Comparison of ENCODE assay signal across 9 mouse cellular contexts in the genomic region with DNA sequence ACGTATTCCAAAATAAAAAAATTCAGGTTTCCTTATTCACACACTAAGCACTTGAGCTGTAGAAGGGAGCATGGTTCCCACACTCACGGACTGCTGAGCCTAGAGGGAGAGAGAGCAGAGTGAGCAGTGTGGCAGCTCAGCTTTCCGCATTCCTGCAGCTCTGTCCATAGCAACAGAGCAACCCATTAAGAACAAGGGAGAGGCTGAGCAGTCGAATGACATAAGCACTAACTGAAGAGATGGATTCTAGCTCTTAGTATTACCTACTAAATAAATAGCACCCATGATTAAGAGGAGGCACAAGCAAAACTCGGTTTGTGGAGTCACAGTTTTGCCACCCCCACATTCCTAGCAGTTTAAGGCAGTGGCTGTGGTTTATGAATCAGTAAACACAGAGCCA. TPM values are rescaled to one million over a fixed set of nuclear protein-coding genes. Genes with fewer than 3 reads are reported as not detected.
DNase-seq lines count a peak whose midpoint lies in the region; ATAC-seq and TF ChIP-seq lines count a peak whose summit lies in the region.
"Had no signal": no experiment of that assay in that cellular context is flagged by ENCODE, and none has a peak within 500 bp of the region (broad histone marks: within the 10 kb centered on the region; RNA-seq: fewer than 3 reads in every experiment).

No protein-coding gene starts in this region.

- peaks cover 19% of the 10 kb centered on the region for H3K4me1 ChIP-seq in forebrain, embryonic 10.5 days
- H3K4me1 ChIP-seq in forebrain, embryonic 15.5 days: no peaks in the 10 kb centered on the region
- peaks cover 24% of the 10 kb centered on the region for H3K4me1 ChIP-seq in midbrain, embryonic 10.5 days
- no peaks in the 10 kb centered on the region for H3K4me1 ChIP-seq in intestine, embryonic 16.5 days (ENCODE audit: control insufficient read depth, insufficient read depth, low read length)
- no peaks in the 10 kb centered on the region for H3K4me1 ChIP-seq in liver, postnatal 0 days (ENCODE audit: insufficient read depth)

- H3K27me3 ChIP-seq in forebrain, embryonic 10.5 days (ENCODE audit: poor library complexity, severe bottlenecking): no peaks in the 10 kb centered on the region
- H3K27me3 ChIP-seq in forebrain, embryonic 15.5 days: no peaks in the 10 kb centered on the region
- no peaks in the 10 kb centered on the region for H3K27me3 ChIP-seq in midbrain, embryonic 10.5 days (ENCODE audit: low read depth, poor library complexity, severe bottlenecking)
- no peaks in the 10 kb centered on the region for H3K27me3 ChIP-seq in intestine, embryonic 16.5 days (replicated peaks; ENCODE audit: control insufficient read depth, insufficient read depth, low read length)
- no peaks in the 10 kb centered on the region for H3K27me3 ChIP-seq in liver, postnatal 0 days (ENCODE audit: insufficient read depth, low read length)

- no peak for TF ChIP-seq CTCF in liver, postnatal 0 days (IDR thresholded peaks at IDR 0.05; ENCODE audit: low read depth)

- H3K4me2 ChIP-seq in forebrain, embryonic 15.5 days (replicated peaks): no peak overlapping the region
- H3K4me2 ChIP-seq in intestine, embryonic 16.5 days (ENCODE audit: low read depth, low read length): no peak overlapping the region
- H3K4me2 ChIP-seq in liver, postnatal 0 days (ENCODE audit: low read depth, low read length): no peak overlapping the region

- no peaks in the 10 kb centered on the region for H3K9me3 ChIP-seq in forebrain, embryonic 10.5 days
- no peaks in the 10 kb centered on the region for H3K9me3 ChIP-seq in forebrain, embryonic 15.5 days
- H3K9me3 ChIP-seq in midbrain, embryonic 10.5 days (replicated peaks): no peaks in the 10 kb centered on the region
- no peaks in the 10 kb centered on the region for H3K9me3 ChIP-seq in intestine, embryonic 16.5 days (ENCODE audit: control insufficient read depth, low read length)
- H3K9me3 ChIP-seq in liver, postnatal 0 days (ENCODE audit: low read length): no peaks in the 10 kb centered on the region

- H3K4me3 ChIP-seq in forebrain, embryonic 10.5 days: no peak overlapping the region
- H3K4me3 ChIP-seq in forebrain, embryonic 15.5 days: no peak overlapping the region
- peak overlapping the region; percentile 27 for H3K4me3 ChIP-seq in midbrain, embryonic 10.5 days
- H3K4me3 ChIP-seq in intestine, embryonic 16.5 days (ENCODE audit: low read length): no peak overlapping the region
- H3K4me3 ChIP-seq in liver, postnatal 0 days (ENCODE audit: low read depth, low read length): no peak overlapping the region

- peak overlapping the region; percentile 66 for H3K27ac ChIP-seq in forebrain, embryonic 10.5 days
- no peak overlapping the region for H3K27ac ChIP-seq in forebrain, embryonic 15.5 days (replicated peaks)
- peak overlapping the region; percentile 82 for H3K27ac ChIP-seq in midbrain, embryonic 10.5 days (replicated peaks)
- no peak overlapping the region for H3K27ac ChIP-seq in intestine, embryonic 16.5 days (ENCODE audit: low read length)
- no peak overlapping the region for H3K27ac ChIP-seq in liver, postnatal 0 days (ENCODE audit: low read depth)

- no peak overlapping the region for H3K9ac ChIP-seq in forebrain, embryonic 15.5 days (replicated peaks)
- no peak overlapping the region for H3K9ac ChIP-seq in intestine, embryonic 16.5 days (ENCODE audit: low read depth, low read length)
- no peak overlapping the region for H3K9ac ChIP-seq in liver, postnatal 0 days (replicated peaks)

- WGBS in forebrain, embryonic 10.5 days: 35% methylated on average over 5 of the region's 5 CpGs
- 21% methylated on average over 5 of the region's 5 CpGs for WGBS in forebrain, embryonic 15.5 days
- WGBS in midbrain, embryonic 10.5 days: 18% methylated on average over 5 of the region's 5 CpGs
- 35% methylated on average over 5 of the region's 5 CpGs for WGBS in intestine, embryonic 16.5 days
- WGBS in liver, postnatal 0 days (ENCODE audit: insufficient replicate concordance): 72% methylated on average over 5 of the region's 5 CpGs

- ATAC-seq in forebrain, embryonic 15.5 days (replicated peaks): no peak
- ATAC-seq in intestine, embryonic 16.5 days: no peak
- no peak for ATAC-seq in liver, postnatal 0 days

- no peak for TF ChIP-seq EP300 in liver, postnatal 0 days (IDR thresholded peaks at IDR 0.05; ENCODE audit: low read depth)

- H3K36me3 ChIP-seq in forebrain, embryonic 10.5 days (replicated peaks): peaks cover 86% of the 10 kb centered on the region
- peaks cover 36% of the 10 kb centered on the region for H3K36me3 ChIP-seq in forebrain, embryonic 15.5 days
- H3K36me3 ChIP-seq in midbrain, embryonic 10.5 days: peaks cover 79% of the 10 kb centered on the region
- no peaks in the 10 kb centered on the region for H3K36me3 ChIP-seq in intestine, embryonic 16.5 days (ENCODE audit: control insufficient read depth, insufficient read depth, low read length)
- H3K36me3 ChIP-seq in liver, postnatal 0 days (replicated peaks; ENCODE audit: insufficient read depth, low read length): peaks cover 75% of the 10 kb centered on the region

- peak; percentile 39 for DNase-seq in forebrain, embryonic 10.5 days (ENCODE audit: extremely low spot score, low spot score)
- DNase-seq in right cerebral cortex, postnatal 10 days (ENCODE audit: low spot score in 2 of 2): peak; percentile 46 to 48
- DNase-seq in right cerebral cortex, postnatal 36 days (ENCODE audit: low spot score in 2 of 2): no peak
- DNase-seq in midbrain, embryonic 10.5 days (ENCODE audit: low spot score): peak; percentile 74
- no peak for DNase-seq in cerebellum, postnatal 25 days
- DNase-seq in liver, postnatal 0 days: no peak
- DNase-seq: B cell, adult 2 months had no signal

RNA-seq across cellular contexts. Expression of a gene that starts 34.2 kb away (rescaled TPM):
- polyA plus RNA-seq in forebrain, embryonic 10.5 days (2016; fragmentation: Nextera tagmentation; extraction: Ambion mirVana): 27.2 and 30.5 TPM in 2 replicates
- 12.0 and 14.0 TPM in 2 replicates for polyA plus RNA-seq in forebrain, embryonic 15.5 days (2015; fragmentation: Nextera tagmentation; extraction: Ambion mirVana)
- 27.8 and 30.3 TPM in 2 replicates for polyA plus RNA-seq in midbrain, embryonic 10.5 days (2016; fragmentation: Nextera tagmentation; extraction: Ambion mirVana)
- polyA plus RNA-seq in intestine, embryonic 16.5 days (2015; fragmentation: Nextera tagmentation; extraction: Ambion mirVana): 12.8 and 15.4 TPM in 2 replicates
- polyA plus RNA-seq in liver, postnatal 0 days (2015; fragmentation: Nextera tagmentation; extraction: Ambion mirVana): 9.1 and 10.0 TPM in 2 replicates

RNA-seq across cellular contexts. Expression of a gene that starts 35.1 kb away (rescaled TPM):
- 29.4 and 30.4 TPM in 2 replicates for polyA plus RNA-seq in forebrain, embryonic 10.5 days (2016; fragmentation: Nextera tagmentation; extraction: Ambion mirVana)
- 12.3 and 12.6 TPM in 2 replicates for polyA plus RNA-seq in forebrain, embryonic 15.5 days (2015; fragmentation: Nextera tagmentation; extraction: Ambion mirVana)
- polyA plus RNA-seq in midbrain, embryonic 10.5 days (2016; fragmentation: Nextera tagmentation; extraction: Ambion mirVana): 21.2 and 22.9 TPM in 2 replicates
- polyA plus RNA-seq in intestine, embryonic 16.5 days (2015; fragmentation: Nextera tagmentation; extraction: Ambion mirVana): 22.0 and 22.3 TPM in 2 replicates
- 16.5 and 17.3 TPM in 2 replicates for polyA plus RNA-seq in liver, postnatal 0 days (2015; fragmentation: Nextera tagmentation; extraction: Ambion mirVana)

Comparison
In these comparisons a context has a peak if more than half of its experiments do, and no peak if none do; other contexts are left out.
1. DNase-seq: peak in forebrain, embryonic 10.5 days (single experiment), right cerebral cortex, postnatal 10 days (2 of 2) and midbrain, embryonic 10.5 days (single experiment); none in right cerebral cortex, postnatal 36 days (0 of 2), cerebellum, postnatal 25 days (0 of 2) and liver, postnatal 0 days (single experiment).
2. H3K27ac ChIP-seq: peak in forebrain, embryonic 10.5 days (single experiment) and midbrain, embryonic 10.5 days (single experiment); none in forebrain, embryonic 15.5 days (single experiment), intestine, embryonic 16.5 days (single experiment) and liver, postnatal 0 days (single experiment).